Mouse (Mus musculus): ENCODE measurements around the gene Insyn1. TPM values are rescaled to one million over a fixed set of nuclear protein-coding genes. Genes with fewer than 3 reads are reported as not detected.
A peak's percentile ranks its signal among the peaks of the same experiment; 100 is the strongest.

Gene Insyn1
- polyA plus RNA-seq, 1 experiment from 2014 or later, result 2.1 TPM

DNA sequence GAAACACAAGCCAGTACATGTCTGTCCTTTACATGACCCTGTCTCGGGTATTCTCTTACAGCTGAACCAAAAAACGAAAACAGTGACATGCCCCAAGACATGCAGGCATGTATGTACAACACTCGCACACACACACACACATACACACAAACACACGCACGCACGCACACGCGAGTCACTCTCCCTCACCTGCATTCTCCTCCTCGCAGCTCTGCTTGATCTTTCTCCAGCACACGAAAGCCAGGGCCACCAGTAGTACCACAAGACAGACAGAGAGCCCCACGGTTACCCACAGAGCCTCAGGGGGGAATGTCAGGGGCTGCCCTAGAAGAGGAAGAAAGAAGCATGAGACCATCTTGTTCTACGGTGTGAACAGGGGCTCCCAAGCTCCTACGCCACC, 42.0 kb downstream of the Insyn1 start:
- Histone ChIP-seq H3K4me2 (ENCODE audit: low read depth, low read length) (no peak overlapping the region), H3K9me3 (replicated peaks; ENCODE audit: control insufficient read depth, low read length) (no peaks in the 10 kb centered on the region), H3K27me3 (ENCODE audit: control insufficient read depth, insufficient read depth, low read length) (no peaks in the 10 kb centered on the region), H3K4me3 (ENCODE audit: low read depth, low read length) (no peak overlapping the region), H3K27ac (replicated peaks; ENCODE audit: low read depth, low read length) (no peak overlapping the region), H3K9ac (replicated peaks; ENCODE audit: low read length) (no peak overlapping the region), H3K36me3 (replicated peaks; ENCODE audit: control insufficient read depth, insufficient read depth, low read depth, low read length) (no peaks in the 10 kb centered on the region; the same call in none of the 2 replicates), H3K4me1 (ENCODE audit: control insufficient read depth, insufficient read depth, low read length) (no peaks in the 10 kb centered on the region)
- DNase-seq (ENCODE audit: low spot score) (no peak), ATAC-seq (replicated peaks; ENCODE audit: insufficient number of reproducible peaks, low FRiP score, low TSS enrichment, low read depth) (no peak)
- 90% methylated on average over 13 of the region's 13 CpGs for WGBS

DNA sequence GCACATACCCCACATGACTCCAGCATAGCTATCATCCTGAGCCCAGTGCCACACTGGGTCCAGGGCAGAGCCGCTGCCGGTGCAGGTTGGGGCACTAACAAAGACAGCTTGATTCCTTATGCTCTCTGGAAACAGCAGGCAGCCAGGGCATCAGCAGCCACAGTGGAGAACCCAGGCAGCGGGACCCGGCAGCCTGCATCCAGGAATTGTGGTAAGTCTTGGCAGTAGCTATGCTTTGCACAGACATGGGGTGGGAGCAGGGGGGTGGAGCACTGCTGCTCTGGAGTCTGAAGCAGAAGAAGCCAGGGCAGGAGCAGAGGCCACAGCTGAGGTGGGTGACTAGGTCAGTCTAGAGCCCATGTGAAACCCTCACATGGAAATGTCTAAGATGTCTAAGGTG, 43.8 kb downstream of the Insyn1 start:
- Histone ChIP-seq H3K36me3 (replicated peaks; ENCODE audit: control insufficient read depth, insufficient read depth, low read depth, low read length) (no peaks in the 10 kb centered on the region; the same call in none of the 2 replicates), H3K9me3 (replicated peaks; ENCODE audit: control insufficient read depth, low read length) (no peaks in the 10 kb centered on the region), H3K27me3 (ENCODE audit: control insufficient read depth, insufficient read depth, low read length) (no peaks in the 10 kb centered on the region), H3K4me1 (ENCODE audit: control insufficient read depth, insufficient read depth, low read length) (no peaks in the 10 kb centered on the region), H3K4me2 (ENCODE audit: low read depth, low read length) (no peak overlapping the region), H3K4me3 (ENCODE audit: low read depth, low read length) (no peak overlapping the region), H3K9ac (replicated peaks; ENCODE audit: low read length) (no peak overlapping the region), H3K27ac (replicated peaks; ENCODE audit: low read depth, low read length) (no peak overlapping the region)
- no peak for DNase-seq (ENCODE audit: low spot score)
- ATAC-seq (replicated peaks; ENCODE audit: insufficient number of reproducible peaks, low FRiP score, low TSS enrichment, low read depth), result no peak
- 84% methylated on average over 4 of the region's 4 CpGs for WGBS

GRCm38 (mm10) chr9:58533322-58533721, 44.9 kb downstream of the Insyn1 start:
- no peak overlapping the region for H3K9ac ChIP-seq (replicated peaks; ENCODE audit: low read length)
- H3K4me2 ChIP-seq (ENCODE audit: low read depth, low read length), result no peak overlapping the region
- H3K27me3 ChIP-seq (ENCODE audit: control insufficient read depth, insufficient read depth, low read length), result no peaks in the 10 kb centered on the region
- no peaks in the 10 kb centered on the region for H3K4me1 ChIP-seq (ENCODE audit: control insufficient read depth, insufficient read depth, low read length)
- WGBS, result 91% methylated on average over 6 of the region's 6 CpGs
- no peak overlapping the region for H3K4me3 ChIP-seq (ENCODE audit: low read depth, low read length)
- no peaks in the 10 kb centered on the region; the same call in none of the 2 replicates for H3K36me3 ChIP-seq (replicated peaks; ENCODE audit: control insufficient read depth, insufficient read depth, low read depth, low read length)
- no peak overlapping the region for H3K27ac ChIP-seq (replicated peaks; ENCODE audit: low read depth, low read length)
- no peak for DNase-seq (ENCODE audit: low spot score)
- H3K9me3 ChIP-seq (replicated peaks; ENCODE audit: control insufficient read depth, low read length), result no peaks in the 10 kb centered on the region
- ATAC-seq (replicated peaks; ENCODE audit: insufficient number of reproducible peaks, low FRiP score, low TSS enrichment, low read depth), result no peak

GRCm38 (mm10) chr9:58534766-58535165, 46.4 kb downstream of the Insyn1 start:
- Histone ChIP-seq H3K36me3 (replicated peaks; ENCODE audit: control insufficient read depth, insufficient read depth, low read depth, low read length) (no peaks in the 10 kb centered on the region; the same call in none of the 2 replicates), H3K9ac (replicated peaks; ENCODE audit: low read length) (no peak overlapping the region), H3K4me2 (ENCODE audit: low read depth, low read length) (no peak overlapping the region), H3K4me1 (ENCODE audit: control insufficient read depth, insufficient read depth, low read length) (no peaks in the 10 kb centered on the region), H3K27me3 (ENCODE audit: control insufficient read depth, insufficient read depth, low read length) (no peaks in the 10 kb centered on the region), H3K27ac (replicated peaks; ENCODE audit: low read depth, low read length) (no peak overlapping the region), H3K4me3 (ENCODE audit: low read depth, low read length) (no peak overlapping the region), H3K9me3 (replicated peaks; ENCODE audit: control insufficient read depth, low read length) (no peaks in the 10 kb centered on the region)
- ATAC-seq (replicated peaks; ENCODE audit: insufficient number of reproducible peaks, low FRiP score, low TSS enrichment, low read depth), result no peak
- WGBS, result 50% methylated on average over 1 of the region's 1 CpGs
- DNase-seq (ENCODE audit: low spot score), result peak; percentile 85

DNA sequence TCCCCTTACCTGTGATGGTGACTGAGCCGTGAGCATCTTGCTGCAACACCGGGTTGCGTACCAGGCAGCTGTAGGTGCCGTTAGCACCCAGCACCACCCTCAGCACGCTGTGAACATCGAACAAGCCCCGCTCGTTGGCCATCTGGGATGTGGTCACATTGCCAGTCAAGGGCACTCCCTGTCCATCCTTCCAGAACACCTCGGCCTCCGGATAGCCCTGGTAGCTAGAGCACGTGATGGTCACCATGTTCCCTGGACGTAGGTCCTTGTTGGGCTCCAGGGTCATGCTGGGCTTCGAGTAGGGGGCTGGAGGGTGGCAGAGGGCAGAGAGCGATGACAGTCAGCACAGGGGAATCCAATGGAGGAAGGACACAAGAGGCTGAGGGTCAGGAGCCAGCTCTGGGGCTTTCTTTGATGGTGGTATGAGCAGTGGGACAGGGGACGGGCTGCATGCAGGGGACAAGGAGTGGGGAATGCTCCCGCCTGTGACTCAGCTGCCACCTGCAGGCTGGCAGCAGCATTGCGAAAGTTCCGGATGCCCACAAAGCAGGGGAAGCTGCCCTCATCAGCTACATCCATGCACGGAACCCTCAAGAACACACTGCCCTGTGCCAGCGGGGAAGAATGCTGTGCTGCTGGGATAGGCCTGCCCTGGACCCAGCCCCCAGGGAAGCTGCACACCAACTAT, 47.2 kb downstream of the Insyn1 start:
- peak; percentile 56 for DNase-seq (ENCODE audit: low spot score)
- peak; percentile 44; the same call in 1 of the 2 replicates for ATAC-seq (replicated peaks; ENCODE audit: insufficient number of reproducible peaks, low FRiP score, low TSS enrichment, low read depth)
- Histone ChIP-seq H3K36me3 (replicated peaks; ENCODE audit: control insufficient read depth, insufficient read depth, low read depth, low read length) (no peaks in the 10 kb centered on the region; the same call in none of the 2 replicates), H3K9me3 (replicated peaks; ENCODE audit: control insufficient read depth, low read length) (no peaks in the 10 kb centered on the region), H3K27ac (replicated peaks; ENCODE audit: low read depth, low read length) (no peak overlapping the region), H3K9ac (replicated peaks; ENCODE audit: low read length) (no peak overlapping the region), H3K4me2 (ENCODE audit: low read depth, low read length) (no peak overlapping the region), H3K27me3 (ENCODE audit: control insufficient read depth, insufficient read depth, low read length) (no peaks in the 10 kb centered on the region), H3K4me3 (ENCODE audit: low read depth, low read length) (no peak overlapping the region), H3K4me1 (ENCODE audit: control insufficient read depth, insufficient read depth, low read length) (no peaks in the 10 kb centered on the region)
- WGBS, result 79% methylated on average over 20 of the region's 20 CpGs

DNA sequence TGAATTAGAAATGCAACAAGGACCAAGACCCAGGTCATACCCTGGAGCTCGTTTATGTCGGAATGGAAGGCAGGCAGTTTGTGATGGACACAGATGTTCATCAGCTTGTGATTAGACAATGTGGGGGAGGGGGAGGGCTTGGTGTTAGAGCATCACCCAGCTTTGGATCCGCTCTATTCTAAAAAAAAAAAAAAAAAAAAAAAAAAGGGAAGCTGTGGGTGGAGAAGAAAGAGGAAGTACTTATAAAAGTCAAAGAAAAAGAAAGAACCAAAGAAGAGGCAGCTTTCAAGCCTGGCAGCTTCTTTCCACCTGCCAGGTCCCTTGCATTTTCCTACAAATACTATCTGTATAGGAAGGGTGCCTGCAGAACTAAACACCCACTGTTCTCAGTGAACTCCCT, 49.4 kb downstream of the Insyn1 start:
- WGBS, result 71% methylated on average over 3 of the region's 3 CpGs
- no peak overlapping the region for H3K9ac ChIP-seq (replicated peaks; ENCODE audit: low read length)
- no peak overlapping the region for H3K4me2 ChIP-seq (ENCODE audit: low read depth, low read length)
- H3K27me3 ChIP-seq (ENCODE audit: control insufficient read depth, insufficient read depth, low read length), result no peaks in the 10 kb centered on the region
- ATAC-seq (replicated peaks; ENCODE audit: insufficient number of reproducible peaks, low FRiP score, low TSS enrichment, low read depth) (no peak), DNase-seq (ENCODE audit: low spot score) (no peak)
- peaks cover 3% of the 10 kb centered on the region; the same call in 1 of the 2 replicates for H3K4me1 ChIP-seq (ENCODE audit: control insufficient read depth, insufficient read depth, low read length)
- H3K9me3 ChIP-seq (replicated peaks; ENCODE audit: control insufficient read depth, low read length), result no peaks in the 10 kb centered on the region
- no peak overlapping the region for H3K4me3 ChIP-seq (ENCODE audit: low read depth, low read length)
- no peaks in the 10 kb centered on the region; the same call in none of the 2 replicates for H3K36me3 ChIP-seq (replicated peaks; ENCODE audit: control insufficient read depth, insufficient read depth, low read depth, low read length)
- H3K27ac ChIP-seq (replicated peaks; ENCODE audit: low read depth, low read length), result no peak overlapping the region

DNA sequence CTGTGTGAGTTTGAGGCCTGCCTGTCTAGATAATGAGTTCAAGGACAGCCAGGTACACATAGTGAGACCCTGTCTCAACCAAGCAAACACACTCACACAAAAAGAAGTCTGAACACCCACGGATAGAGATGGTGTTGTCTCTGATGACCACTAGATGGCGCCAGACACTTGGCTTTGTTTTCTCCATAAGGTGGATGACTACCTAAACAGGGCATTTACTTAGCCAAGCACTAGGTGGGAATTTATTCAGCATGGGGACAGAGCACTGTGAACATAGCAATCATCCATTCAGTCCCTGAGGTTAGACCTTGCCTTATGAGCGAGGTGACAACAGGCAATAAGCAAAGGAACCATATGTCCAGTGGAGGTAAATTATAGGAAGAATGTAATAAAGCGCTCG, 51.5 kb downstream of the Insyn1 start:
- 48% methylated on average over 5 of the region's 5 CpGs for WGBS

GRCm38 (mm10) chr9:58541895-58542338, 53.5 kb downstream of the Insyn1 start:
- peaks cover 3% of the 10 kb centered on the region; the same call in 1 of the 2 replicates for H3K4me1 ChIP-seq (ENCODE audit: control insufficient read depth, insufficient read depth, low read length)
- 61% methylated on average over 6 of the region's 6 CpGs for whole genome bisulfite sequencing

More for the DNA sequence above, 51.5 kb downstream of the Insyn1 start:
- Histone ChIP-seq H3K36me3 (replicated peaks; ENCODE audit: control insufficient read depth, insufficient read depth, low read depth, low read length) (no peaks in the 10 kb centered on the region; the same call in none of the 2 replicates), H3K27me3 (ENCODE audit: control insufficient read depth, insufficient read depth, low read length) (no peaks in the 10 kb centered on the region), H3K4me2 (ENCODE audit: low read depth, low read length) (no peak overlapping the region), H3K4me3 (ENCODE audit: low read depth, low read length) (no peak overlapping the region), H3K9me3 (replicated peaks; ENCODE audit: control insufficient read depth, low read length) (no peaks in the 10 kb centered on the region), H3K9ac (replicated peaks; ENCODE audit: low read length) (no peak overlapping the region), H3K4me1 (ENCODE audit: control insufficient read depth, insufficient read depth, low read length) (peaks cover 3% of the 10 kb centered on the region; the same call in 1 of the 2 replicates), H3K27ac (replicated peaks; ENCODE audit: low read depth, low read length) (no peak overlapping the region)
- ATAC-seq (replicated peaks; ENCODE audit: insufficient number of reproducible peaks, low FRiP score, low TSS enrichment, low read depth) (no peak), DNase-seq (ENCODE audit: low spot score) (peak; percentile 79)

More at GRCm38 (mm10) chr9:58541895-58542338, 53.5 kb downstream of the Insyn1 start:
- H3K9ac ChIP-seq (replicated peaks; ENCODE audit: low read length), result no peak overlapping the region
- no peaks in the 10 kb centered on the region for H3K9me3 ChIP-seq (replicated peaks; ENCODE audit: control insufficient read depth, low read length)
- H3K4me3 ChIP-seq (ENCODE audit: low read depth, low read length), result no peak overlapping the region
- DNase-seq (ENCODE audit: low spot score) (peak; percentile 18), ATAC-seq (replicated peaks; ENCODE audit: insufficient number of reproducible peaks, low FRiP score, low TSS enrichment, low read depth) (no peak)
- H3K4me2 ChIP-seq (ENCODE audit: low read depth, low read length), result no peak overlapping the region
- H3K27ac ChIP-seq (replicated peaks; ENCODE audit: low read depth, low read length), result no peak overlapping the region
- no peaks in the 10 kb centered on the region; the same call in 1 of the 2 replicates for H3K36me3 ChIP-seq (replicated peaks; ENCODE audit: control insufficient read depth, insufficient read depth, low read depth, low read length)
- H3K27me3 ChIP-seq (ENCODE audit: control insufficient read depth, insufficient read depth, low read length), result no peaks in the 10 kb centered on the region

All from embryonic facial prominence, embryonic 11.5 days (tissue).